Mouse (Mus musculus): ENCODE data around the gene Gm13723. TPM values are rescaled to one million over a fixed set of nuclear protein-coding genes. Genes with fewer than 3 reads are reported as not detected.

Gm13723 gene
- not detected for polyA plus RNA-seq (2014; fragmentation: Illumina TruSeq; extraction: RNeasy Lipid Tissue Mini Kit (QIAGEN cat#74804); ENCODE audit: low read depth, low replicate concordance)

DNA sequence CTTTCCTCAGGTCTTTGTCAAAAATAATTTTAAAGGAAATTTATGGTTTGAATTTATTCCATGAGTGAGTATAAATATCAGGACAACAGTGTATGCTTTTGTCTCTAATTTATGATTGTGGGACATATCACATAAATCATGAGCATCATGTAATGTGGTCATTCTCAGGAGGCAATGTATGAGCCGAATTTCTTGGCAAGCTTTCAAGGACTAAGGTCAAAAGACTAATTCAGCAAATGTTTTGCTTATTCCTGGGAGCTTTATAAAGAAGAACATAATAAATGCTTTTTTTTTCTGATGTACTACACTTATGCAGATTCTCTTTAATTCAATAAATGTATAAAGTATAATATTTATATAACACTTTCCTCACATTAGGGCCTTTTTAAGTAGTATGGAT, at the start of gene Gm13723:
Gm13723 (minus strand) TSS at position 101 of the 400 bp plus-strand sequence.

DNA sequence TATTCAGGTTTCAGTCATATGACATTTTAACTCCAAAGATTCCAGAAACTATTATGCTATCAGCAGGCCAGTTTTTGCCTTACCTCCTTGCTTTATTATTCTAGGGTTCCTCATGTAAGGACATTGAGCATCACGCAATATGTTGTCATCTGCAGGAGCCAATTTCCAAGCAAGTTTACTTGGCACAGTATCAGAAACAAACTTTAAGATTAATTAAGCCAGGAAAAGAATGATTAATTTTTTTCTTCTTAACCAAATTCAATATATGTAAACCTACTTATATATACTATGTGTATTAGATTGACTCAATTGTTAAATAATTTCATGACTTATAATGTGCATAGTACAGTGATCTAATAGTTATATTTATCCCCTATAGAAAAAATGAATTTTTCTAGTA, 17.5 kb upstream of the Gm13723 start, which contains the start of gene Olfr1097:
Olfr1097 (minus strand) TSS at position 101 of the 400 bp plus-strand sequence.

DNA sequence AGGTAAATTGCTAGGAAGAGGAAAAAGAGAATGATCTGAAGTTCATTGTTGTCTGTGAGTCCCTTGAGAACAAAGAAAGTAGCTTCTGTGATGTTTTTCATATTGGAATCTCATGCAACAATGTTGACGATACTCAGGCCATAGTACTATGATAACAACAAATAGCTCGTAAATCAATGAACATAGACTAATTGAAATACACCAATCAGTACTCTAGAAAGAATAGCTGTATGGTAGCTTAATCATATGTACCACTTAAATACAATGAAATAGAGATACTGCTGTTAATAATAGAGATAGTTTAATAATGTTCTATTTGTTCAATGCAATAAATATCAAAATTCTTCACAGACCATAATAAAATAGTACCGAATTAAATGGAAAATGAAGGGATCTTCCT, 23.0 kb downstream of the Gm13723 start, which contains the start of gene Olfr1095:
Olfr1095 (minus strand) TSS at position 101 of the 400 bp plus-strand sequence.

DNA sequence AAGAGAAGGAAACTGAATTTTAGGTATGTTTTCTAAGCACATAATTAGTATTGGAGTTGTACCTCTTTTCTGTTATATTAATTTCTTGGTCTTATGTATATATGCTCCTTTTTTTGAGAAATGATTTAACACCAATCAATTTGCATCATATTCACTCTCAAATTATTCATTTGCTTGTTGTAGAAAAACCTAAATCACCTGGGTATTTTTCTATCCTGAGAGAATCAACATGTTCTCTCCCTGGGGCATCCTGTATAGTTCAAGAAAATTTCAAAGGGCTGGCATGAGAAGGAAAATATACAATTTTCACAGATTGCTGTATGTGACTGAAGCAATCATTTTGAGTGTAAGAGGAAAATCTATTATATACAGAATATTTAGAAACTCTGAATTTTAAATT, 50.2 kb downstream of the Gm13723 start, which contains the start of gene Olfr1094:
Olfr1094 (plus strand) TSS at position 301 of the 400 bp plus-strand sequence.

Other genes starting within 250 kb of the Gm13723 start
- gene Olfr1084, start 235.1 kb downstream of the Gm13723 start, polyA plus RNA-seq (2014; fragmentation: Illumina TruSeq; extraction: RNeasy Lipid Tissue Mini Kit (QIAGEN cat#74804); ENCODE audit: low read depth, low replicate concordance): not detected
- not detected for gene Olfr1085, start 212.8 kb downstream of the Gm13723 start, polyA plus RNA-seq (2014; fragmentation: Illumina TruSeq; extraction: RNeasy Lipid Tissue Mini Kit (QIAGEN cat#74804); ENCODE audit: low read depth, low replicate concordance)
- not detected for gene Olfr1086, start 194.7 kb downstream of the Gm13723 start, polyA plus RNA-seq (2014; fragmentation: Illumina TruSeq; extraction: RNeasy Lipid Tissue Mini Kit (QIAGEN cat#74804); ENCODE audit: low read depth, low replicate concordance)
- gene Olfr1087, start 176.4 kb downstream of the Gm13723 start, polyA plus RNA-seq (2014; fragmentation: Illumina TruSeq; extraction: RNeasy Lipid Tissue Mini Kit (QIAGEN cat#74804); ENCODE audit: low read depth, low replicate concordance): not detected
- not detected for gene Olfr1089, start 141.1 kb downstream of the Gm13723 start, polyA plus RNA-seq (2014; fragmentation: Illumina TruSeq; extraction: RNeasy Lipid Tissue Mini Kit (QIAGEN cat#74804); ENCODE audit: low read depth, low replicate concordance)
- not detected for gene Olfr1090, start 115.8 kb downstream of the Gm13723 start, polyA plus RNA-seq (2014; fragmentation: Illumina TruSeq; extraction: RNeasy Lipid Tissue Mini Kit (QIAGEN cat#74804); ENCODE audit: low read depth, low replicate concordance)
- gene Olfr1093, start 92.3 kb downstream of the Gm13723 start, polyA plus RNA-seq (2014; fragmentation: Illumina TruSeq; extraction: RNeasy Lipid Tissue Mini Kit (QIAGEN cat#74804); ENCODE audit: low read depth, low replicate concordance): not detected
- gene Olfr141, start 64.8 kb downstream of the Gm13723 start, polyA plus RNA-seq (2014; fragmentation: Illumina TruSeq; extraction: RNeasy Lipid Tissue Mini Kit (QIAGEN cat#74804); ENCODE audit: low read depth, low replicate concordance): not detected
- gene Olfr1094, start 50.1 kb downstream of the Gm13723 start, polyA plus RNA-seq (2014; fragmentation: Illumina TruSeq; extraction: RNeasy Lipid Tissue Mini Kit (QIAGEN cat#74804); ENCODE audit: low read depth, low replicate concordance): not detected
- gene Olfr1095, start 23.1 kb downstream of the Gm13723 start, polyA plus RNA-seq (2014; fragmentation: Illumina TruSeq; extraction: RNeasy Lipid Tissue Mini Kit (QIAGEN cat#74804); ENCODE audit: low read depth, low replicate concordance): not detected
- gene Olfr1097, start 17.4 kb upstream of the Gm13723 start, polyA plus RNA-seq (2014; fragmentation: Illumina TruSeq; extraction: RNeasy Lipid Tissue Mini Kit (QIAGEN cat#74804); ENCODE audit: low read depth, low replicate concordance): not detected
- gene Olfr1098, start 49.7 kb upstream of the Gm13723 start, polyA plus RNA-seq (2014; fragmentation: Illumina TruSeq; extraction: RNeasy Lipid Tissue Mini Kit (QIAGEN cat#74804); ENCODE audit: low read depth, low replicate concordance): not detected
- not detected for gene Olfr1099, start 85.9 kb upstream of the Gm13723 start, polyA plus RNA-seq (2014; fragmentation: Illumina TruSeq; extraction: RNeasy Lipid Tissue Mini Kit (QIAGEN cat#74804); ENCODE audit: low read depth, low replicate concordance)
- not detected for gene Olfr1100, start 105.2 kb upstream of the Gm13723 start, polyA plus RNA-seq (2014; fragmentation: Illumina TruSeq; extraction: RNeasy Lipid Tissue Mini Kit (QIAGEN cat#74804); ENCODE audit: low read depth, low replicate concordance)
- not detected for gene Olfr1101, start 116.4 kb upstream of the Gm13723 start, polyA plus RNA-seq (2014; fragmentation: Illumina TruSeq; extraction: RNeasy Lipid Tissue Mini Kit (QIAGEN cat#74804); ENCODE audit: low read depth, low replicate concordance)
- gene Olfr1102, start 123.6 kb upstream of the Gm13723 start, polyA plus RNA-seq (2014; fragmentation: Illumina TruSeq; extraction: RNeasy Lipid Tissue Mini Kit (QIAGEN cat#74804); ENCODE audit: low read depth, low replicate concordance): not detected
- gene Olfr1104, start 152.3 kb upstream of the Gm13723 start, polyA plus RNA-seq (2014; fragmentation: Illumina TruSeq; extraction: RNeasy Lipid Tissue Mini Kit (QIAGEN cat#74804); ENCODE audit: low read depth, low replicate concordance): not detected
- gene Olfr1105, start 161.7 kb upstream of the Gm13723 start, polyA plus RNA-seq (2014; fragmentation: Illumina TruSeq; extraction: RNeasy Lipid Tissue Mini Kit (QIAGEN cat#74804); ENCODE audit: low read depth, low replicate concordance): not detected
- gene Olfr1106, start 177.5 kb upstream of the Gm13723 start, polyA plus RNA-seq (2014; fragmentation: Illumina TruSeq; extraction: RNeasy Lipid Tissue Mini Kit (QIAGEN cat#74804); ENCODE audit: low read depth, low replicate concordance): not detected
- gene Olfr1107, start 201.0 kb upstream of the Gm13723 start, polyA plus RNA-seq (2014; fragmentation: Illumina TruSeq; extraction: RNeasy Lipid Tissue Mini Kit (QIAGEN cat#74804); ENCODE audit: low read depth, low replicate concordance): not detected
- not detected for gene Olfr1109, start 221.2 kb upstream of the Gm13723 start, polyA plus RNA-seq (2014; fragmentation: Illumina TruSeq; extraction: RNeasy Lipid Tissue Mini Kit (QIAGEN cat#74804); ENCODE audit: low read depth, low replicate concordance)
- not detected for gene Olfr259, start 239.8 kb upstream of the Gm13723 start, polyA plus RNA-seq (2014; fragmentation: Illumina TruSeq; extraction: RNeasy Lipid Tissue Mini Kit (QIAGEN cat#74804); ENCODE audit: low read depth, low replicate concordance)